Mouse (Mus musculus) spleen, postnatal 14 days (tissue): ENCODE data around the gene Eif4ebp2.

Experiments used
- DNase-seq, 2 experiments: peaks; one replicate each; pipeline ENCODE4 v3.0.0; 2021 to 2022; ENCODE audit warnings: low spot score in 2 of 2

The Eif4ebp2 gene

GRCm38 (mm10) chr10:61452645-61453044 is at the start of gene Eif4ebp2:
Gene Eif4ebp2 (minus strand): TSS chr10:61452661.
- peak; percentile 99 to 100 for DNase-seq

DNA sequence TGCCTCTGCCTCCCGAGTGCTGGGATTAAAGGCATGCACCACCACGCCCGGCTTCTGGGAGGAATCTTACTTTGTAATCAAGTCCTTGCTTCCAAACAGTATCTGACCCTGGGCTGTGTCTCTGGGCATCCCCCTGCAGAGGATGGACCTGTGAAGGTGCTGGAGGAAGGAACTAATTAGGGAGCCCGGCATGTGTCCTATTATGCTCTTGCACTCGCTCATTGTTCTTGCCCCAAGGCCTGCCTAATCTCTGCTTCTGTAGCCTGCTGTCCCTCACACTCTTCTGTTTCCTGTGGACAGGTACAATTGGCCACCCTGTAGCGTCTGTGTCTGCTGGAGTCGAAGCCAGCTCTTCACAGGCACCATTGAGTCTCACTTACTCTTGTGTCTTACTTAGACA is 48.3 kb upstream of the Eif4ebp2 start:
- DNase-seq: no peak

- no peak for DNase-seq
Observed at GRCm38 (mm10) chr10:61499505-61500466, 47.3 kb upstream of the Eif4ebp2 start.

GRCm38 (mm10) chr10:61496231-61496630 is 43.8 kb upstream of the Eif4ebp2 start:
- DNase-seq: no peak

DNA sequence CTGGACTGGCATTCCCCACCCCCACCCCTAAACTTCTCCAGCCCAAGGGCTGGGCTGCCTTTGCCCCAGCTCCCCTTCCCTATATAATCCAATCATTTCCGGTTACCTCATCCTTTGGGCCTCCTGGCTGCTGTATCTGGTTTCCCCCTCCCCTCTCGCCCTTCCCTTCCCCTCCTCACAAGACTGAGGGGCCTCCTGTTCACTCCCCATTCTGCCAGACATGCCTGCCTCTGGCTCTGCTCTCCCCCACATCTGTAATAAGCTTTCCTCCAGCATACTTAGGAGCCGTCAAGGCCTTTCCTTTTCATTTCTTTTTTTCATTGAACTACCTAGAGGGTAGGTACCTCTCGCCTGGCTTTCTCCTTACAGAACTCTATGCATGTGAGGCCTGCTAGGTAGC is 43.0 kb upstream of the Eif4ebp2 start:
- DNase-seq: no peak

GRCm38 (mm10) chr10:61492040-61492439 is 39.6 kb upstream of the Eif4ebp2 start:
- DNase-seq: peak; percentile 60 to 74

DNA sequence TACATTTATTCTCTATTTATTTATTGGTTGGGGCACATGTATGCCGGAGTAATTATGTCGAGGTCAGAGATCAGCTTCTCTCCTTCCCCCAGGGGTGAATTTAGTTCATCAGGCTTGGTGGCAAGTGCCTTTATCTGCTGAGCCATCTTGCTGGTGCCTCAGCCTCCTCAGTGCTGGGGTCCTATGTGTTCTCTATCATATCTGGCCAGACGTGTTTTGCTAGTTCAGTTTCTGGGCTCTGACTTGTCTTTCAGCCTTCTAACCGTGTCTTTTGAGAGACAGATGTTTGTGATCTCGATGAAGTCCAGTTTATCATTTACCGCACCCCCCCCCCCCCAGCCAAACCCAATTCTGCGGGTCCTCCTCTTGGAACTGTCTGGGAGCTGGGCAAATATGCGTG is 39.1 kb upstream of the Eif4ebp2 start:
- no peak for DNase-seq

DNA sequence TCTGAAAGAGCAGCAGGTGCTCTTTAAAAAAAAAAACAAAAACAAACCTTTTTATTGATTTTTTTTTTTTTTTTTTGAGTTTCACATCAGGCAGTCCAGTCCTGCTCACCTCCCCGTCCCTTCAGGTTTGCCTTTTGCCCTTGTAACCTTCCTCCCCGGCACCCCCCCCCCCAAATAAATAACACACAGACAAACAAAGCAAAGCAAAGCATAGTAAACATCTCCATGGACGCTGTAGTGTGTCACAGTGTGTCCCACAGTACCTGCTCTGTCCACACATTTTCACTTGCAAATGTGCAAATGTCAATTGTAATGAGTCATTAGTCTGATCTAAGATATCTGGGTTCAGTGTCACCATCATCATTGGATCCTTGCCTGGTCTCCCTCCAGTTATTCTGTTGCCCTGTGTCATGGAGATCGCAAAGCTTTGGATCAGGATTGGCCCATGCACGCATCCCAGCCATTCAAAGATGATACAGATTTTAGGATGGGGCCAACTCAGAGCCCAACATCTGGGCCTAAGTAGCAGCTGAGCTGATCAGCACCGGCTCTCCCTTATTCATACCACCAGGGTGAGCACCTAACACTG is 36.2 kb upstream of the Eif4ebp2 start:
- DNase-seq: no peak

- no peak for DNase-seq
Observed at GRCm38 (mm10) chr10:61486551-61487339, 34.3 kb upstream of the Eif4ebp2 start.

GRCm38 (mm10) chr10:61484801-61485200 is 32.3 kb upstream of the Eif4ebp2 start:
- DNase-seq: no peak

DNA sequence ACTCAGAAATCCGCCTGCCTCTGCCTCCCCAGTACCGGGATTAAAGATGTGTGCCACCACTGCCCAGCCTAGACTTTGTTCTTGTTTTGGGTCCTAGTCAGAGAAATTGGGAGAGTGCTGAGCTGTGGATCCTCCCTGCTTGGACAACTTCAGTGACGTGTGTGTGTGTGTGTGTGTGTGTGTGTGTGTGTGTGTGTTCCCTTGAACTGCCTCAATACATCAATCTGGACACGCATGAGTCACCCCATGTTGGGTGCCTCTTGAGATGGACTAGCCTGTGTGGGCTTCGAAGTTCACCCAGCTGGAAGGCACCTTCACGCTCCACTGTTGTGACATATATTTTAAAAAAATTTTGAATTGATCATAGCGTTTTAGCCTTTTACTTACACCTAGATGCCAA is 30.3 kb upstream of the Eif4ebp2 start:
- no peak for DNase-seq

- no peak for DNase-seq
Observed at GRCm38 (mm10) chr10:61480488-61480887, 28.0 kb upstream of the Eif4ebp2 start.

DNA sequence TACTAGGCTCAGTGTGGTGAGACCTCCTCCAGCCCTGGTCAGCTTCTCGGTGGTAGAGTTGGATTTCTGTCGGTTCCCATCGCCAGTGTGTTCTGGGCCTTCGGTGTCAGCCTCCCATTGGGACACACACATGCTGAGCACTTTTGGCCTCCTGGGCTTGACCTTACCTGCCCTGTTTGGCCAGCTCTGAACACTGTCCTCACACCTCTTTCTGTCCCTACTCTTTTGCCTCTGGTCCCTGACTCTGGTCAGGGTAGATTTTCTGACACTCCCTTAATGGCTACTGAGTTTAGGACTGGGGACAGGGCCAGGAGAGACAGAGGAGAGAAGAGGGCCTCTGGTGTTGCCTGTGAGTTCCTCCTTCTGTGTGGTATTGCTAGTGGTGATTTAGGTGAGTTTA is 27.5 kb upstream of the Eif4ebp2 start:
- no peak for DNase-seq

DNA sequence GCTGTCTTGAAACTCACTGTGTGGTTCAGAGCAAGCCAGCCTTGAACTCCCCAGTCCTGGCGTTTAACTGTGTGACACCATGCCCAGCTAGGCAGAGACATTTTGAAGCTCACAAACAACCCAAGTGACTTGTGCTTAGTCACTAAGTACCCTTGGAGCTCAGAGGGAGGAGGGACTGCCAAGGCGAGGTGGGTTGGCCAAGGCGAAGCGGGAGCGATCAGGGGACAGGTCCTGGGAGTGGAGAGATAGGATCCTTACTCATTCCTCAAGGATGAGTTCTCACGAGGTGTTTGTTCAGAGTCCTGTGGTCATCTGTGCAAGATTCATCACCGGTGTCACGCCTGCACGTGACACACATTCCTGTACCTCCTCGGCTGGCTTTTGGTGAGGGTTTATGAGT is 27.0 kb upstream of the Eif4ebp2 start:
- no peak for DNase-seq

- peak in 1 of 2 experiments; percentile 8 for DNase-seq
Observed at GRCm38 (mm10) chr10:61476440-61477165, 24.1 kb upstream of the Eif4ebp2 start.

GRCm38 (mm10) chr10:61475594-61476439 is 23.4 kb upstream of the Eif4ebp2 start, which contains the start of gene Lrrc20:
Gene Lrrc20 (plus strand): TSS chr10:61475801.
- peak; percentile 89 to 90 for DNase-seq

DNA sequence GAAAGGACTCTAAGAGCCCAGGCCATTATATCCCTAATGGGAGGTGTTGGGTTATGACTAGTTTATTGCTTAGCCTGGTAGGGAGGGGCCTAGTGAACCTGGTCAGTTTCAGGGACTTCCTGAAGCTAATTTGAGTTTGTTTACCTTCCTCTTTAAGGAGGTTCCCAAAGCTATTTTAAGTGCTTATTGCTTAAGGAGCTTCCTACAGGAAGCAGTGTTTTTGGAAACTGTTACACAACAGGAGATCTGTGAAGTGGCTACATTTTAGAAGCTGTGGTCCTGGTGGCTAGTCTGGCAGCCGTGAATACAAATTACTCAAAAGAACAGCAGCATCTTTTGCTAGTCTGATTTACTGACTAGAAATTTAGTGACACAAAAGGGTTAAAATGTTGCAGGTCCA is 21.9 kb upstream of the Eif4ebp2 start:
- no peak for DNase-seq

DNA sequence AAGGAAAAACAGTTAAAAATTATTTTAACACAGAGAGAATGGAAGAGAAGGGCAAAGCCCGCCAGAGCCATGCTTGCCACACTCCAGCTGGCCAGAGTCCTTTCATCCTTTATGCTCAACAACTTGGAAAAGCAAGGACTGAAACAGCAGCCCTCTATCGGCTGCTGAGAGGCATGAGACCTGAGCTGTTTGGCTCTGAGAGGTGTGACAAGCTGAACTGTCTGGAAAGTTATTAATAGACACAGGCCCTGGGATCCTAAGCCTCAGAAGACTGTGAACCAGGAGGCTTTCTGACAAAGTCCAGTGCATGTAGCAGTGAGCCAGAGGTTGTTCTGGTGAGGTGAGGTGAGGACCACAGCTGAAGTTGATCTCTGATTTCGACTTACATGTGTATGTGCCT is 21.2 kb upstream of the Eif4ebp2 start:
- DNase-seq: no peak

DNA sequence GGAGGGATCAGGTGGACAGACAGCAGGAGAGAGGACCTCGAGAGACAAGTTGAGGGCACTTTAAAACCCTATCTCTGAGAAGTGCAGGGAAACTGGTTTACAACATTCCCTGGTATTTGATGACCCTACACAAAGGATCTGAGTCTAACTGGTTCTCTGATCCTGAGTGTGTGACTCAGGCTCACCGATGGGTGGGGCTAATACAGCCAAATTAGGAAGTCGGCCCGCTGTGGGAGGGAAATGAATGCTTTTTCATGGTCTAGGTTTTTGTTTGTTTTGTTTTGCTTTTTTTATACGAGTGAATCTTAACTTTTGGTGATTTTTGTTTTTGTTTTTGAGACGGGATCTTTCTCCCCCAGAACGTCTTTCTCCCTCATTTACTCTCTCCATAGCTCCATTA is 16.4 kb upstream of the Eif4ebp2 start:
- DNase-seq: no peak

GRCm38 (mm10) chr10:61466873-61467272 is 14.4 kb upstream of the Eif4ebp2 start:
- peak in 1 of 2 experiments; percentile 15 for DNase-seq

GRCm38 (mm10) chr10:61466242-61466641 is 13.8 kb upstream of the Eif4ebp2 start:
- peak in 1 of 2 experiments; percentile 27 for DNase-seq
